Mouse (Mus musculus) regulatory T cell (primary cell): ENCODE results near the gene Prkce.

Source experiments
- in situ Hi-C: fragments of 300-600 bp; cut with MboI, MseI; formaldehyde crosslinking; loops from one replicate; pipeline ENCODE4 v1.15.1; 2025; ENCODE audit warnings: high pct_unique_total_duplicates

The Prkce gene

DNA sequence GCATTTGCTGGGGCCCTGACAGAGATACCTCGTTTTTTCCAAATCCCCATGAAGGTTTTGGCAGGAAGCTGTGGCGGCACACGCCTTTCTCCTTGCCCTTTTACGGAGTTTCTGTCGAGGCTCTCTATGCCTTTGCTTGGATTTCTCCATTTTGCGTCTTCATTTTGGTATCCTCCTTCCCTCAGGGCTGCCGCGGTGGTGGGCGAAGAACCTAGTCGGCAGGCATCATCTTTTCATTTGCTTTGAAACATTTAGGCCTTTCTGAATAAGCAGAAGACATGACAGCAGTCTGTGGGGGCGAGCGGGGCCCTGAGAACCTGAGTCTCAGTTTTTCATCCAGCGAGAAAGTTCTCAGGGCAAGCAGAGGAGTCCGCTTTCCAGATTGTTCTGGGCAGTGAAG is 47.2 kb downstream of the Prkce start:
- in situ Hi-C loops: no loop called here

DNA sequence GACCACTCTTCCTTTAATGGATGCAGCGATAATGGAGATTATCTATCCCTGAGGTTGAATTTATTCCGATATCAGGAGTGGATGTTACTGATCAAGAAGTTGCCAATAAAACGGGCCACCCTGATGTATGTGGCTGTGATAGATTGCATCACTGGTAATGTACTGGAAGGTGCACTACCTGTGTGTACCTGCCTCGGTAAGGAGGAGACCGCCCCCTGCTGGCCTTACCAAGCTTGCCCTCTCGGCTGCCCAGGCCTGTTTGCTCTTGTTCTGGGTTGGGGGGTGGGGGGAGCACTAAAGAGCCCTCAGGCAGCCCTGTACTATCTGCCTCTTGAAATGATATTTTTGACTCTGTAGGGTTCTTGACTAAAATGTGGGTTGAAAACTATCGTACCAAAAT is 48.2 kb downstream of the Prkce start:
- in situ Hi-C loops: no loop called here

DNA sequence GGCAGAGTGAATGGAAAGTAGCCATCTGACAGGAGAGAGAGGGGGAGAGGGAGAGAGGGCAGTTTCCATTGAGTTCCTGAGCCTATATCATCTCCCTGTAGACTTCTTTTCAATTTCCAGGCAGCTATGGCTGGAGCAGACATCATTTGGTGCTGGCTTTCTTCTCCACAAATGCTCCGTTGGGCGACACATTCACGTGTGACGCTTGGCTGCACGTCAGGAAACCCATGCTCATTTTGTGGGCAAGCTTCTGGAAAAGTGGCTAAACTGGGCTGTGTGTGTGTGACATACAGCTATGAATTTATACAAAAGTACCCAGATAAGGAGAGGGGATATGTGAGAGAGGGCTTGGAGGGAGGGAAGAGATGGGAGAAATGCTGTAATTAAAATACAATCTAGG is 49.9 kb downstream of the Prkce start:
- in situ Hi-C loops: no loop called here

DNA sequence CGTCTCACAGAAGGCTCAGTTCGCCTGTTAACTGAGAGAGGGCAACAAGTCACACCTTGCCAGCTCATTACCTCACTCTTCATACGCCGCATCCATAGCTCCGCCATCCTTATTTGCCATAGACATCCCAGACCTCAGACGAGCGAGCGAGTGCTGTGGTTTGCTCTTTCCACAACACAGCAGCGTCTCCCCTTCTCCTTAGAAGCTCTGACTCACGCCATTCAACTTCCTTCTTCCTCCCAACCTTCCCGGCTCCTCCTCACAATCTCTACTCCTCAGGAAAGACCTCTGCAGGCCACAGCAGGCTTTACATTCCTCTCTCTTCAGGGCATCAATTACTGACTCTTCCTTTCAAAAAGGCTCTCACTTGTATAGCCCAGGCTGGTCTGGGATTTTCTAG is 51.0 kb downstream of the Prkce start:
- in situ Hi-C loops: no loop called here

DNA sequence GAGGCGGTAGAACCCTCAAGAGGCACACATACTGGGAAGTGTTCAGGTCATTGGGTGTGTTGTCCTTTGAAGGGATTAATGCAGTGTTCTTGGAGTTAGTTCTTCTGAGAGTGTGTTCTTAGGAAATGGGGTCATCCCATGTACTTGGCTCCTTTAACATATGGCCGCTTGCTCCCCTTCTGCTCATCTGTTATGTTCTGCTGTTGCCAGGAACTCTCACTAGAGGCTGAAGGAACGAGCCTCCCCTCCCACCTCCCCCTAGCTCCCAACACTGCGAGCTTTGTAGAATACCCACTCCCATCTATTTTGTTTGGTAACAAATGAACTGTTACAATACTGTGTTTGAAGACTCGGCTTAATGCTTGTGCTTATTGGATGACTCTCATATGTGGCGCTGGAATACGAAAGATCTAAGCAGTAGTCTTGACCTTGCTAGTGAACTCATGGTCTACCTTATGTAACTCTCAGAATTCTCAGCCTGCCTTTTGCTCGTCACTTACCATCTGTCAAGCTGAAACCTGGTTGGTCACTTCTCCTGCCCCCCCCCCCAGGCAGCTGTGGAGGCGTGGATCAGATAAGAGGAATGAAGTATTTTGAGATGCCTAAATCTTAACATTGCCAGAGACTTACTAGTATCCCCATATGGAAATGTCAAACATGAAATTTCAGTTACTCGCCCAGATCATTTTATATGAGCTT is 58.1 kb downstream of the Prkce start:
- in situ Hi-C loops: loop anchor here (5.0 kb wide), 1 partner anchor 68 kb away; no protein-coding TSS in a partner anchor

DNA sequence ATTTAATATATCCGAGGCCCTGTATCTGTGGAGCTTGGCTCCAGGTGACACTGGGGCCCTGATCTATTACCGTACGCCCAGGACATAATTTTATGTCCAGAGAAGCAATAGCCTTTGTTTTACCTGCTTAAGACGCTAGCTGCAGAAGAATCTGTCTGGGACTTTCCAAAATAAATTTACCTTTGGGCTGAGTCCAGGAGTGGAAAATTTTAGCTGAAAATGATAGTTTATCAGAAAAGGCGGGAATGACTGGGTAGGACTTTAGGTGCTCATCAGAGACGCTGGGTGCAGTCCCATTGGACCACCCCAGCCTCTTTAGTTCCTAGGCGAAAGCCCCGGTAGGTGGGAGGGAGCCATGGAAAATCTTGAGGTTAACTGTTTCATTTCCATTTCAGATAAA is 58.6 kb downstream of the Prkce start:
- in situ Hi-C loops: loop anchor here (5.0 kb wide), 1 partner anchor 69 kb away; no protein-coding TSS in a partner anchor

DNA sequence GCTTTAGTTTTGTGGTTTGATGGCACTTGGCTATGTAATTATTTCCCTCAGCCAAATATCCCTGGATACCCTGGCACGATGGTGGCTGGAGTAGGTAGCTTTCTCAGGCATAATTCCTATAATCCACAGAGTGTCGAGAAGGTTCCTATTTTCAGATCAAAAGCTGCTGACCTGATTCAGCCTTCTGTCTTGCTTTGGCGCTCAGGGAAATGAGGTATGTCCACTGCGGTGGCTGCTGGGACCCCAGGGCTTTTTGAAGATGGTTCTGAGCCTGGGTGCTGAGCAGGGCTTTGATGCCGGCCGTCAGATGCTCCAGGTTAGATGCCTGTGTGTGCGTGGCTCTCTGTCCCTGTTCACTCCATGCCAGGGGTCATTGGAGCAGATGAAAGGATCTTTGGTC is 59.0 kb downstream of the Prkce start:
- in situ Hi-C loops: loop anchor here (5.0 kb wide), 1 partner anchor 69 kb away; no protein-coding TSS in a partner anchor

DNA sequence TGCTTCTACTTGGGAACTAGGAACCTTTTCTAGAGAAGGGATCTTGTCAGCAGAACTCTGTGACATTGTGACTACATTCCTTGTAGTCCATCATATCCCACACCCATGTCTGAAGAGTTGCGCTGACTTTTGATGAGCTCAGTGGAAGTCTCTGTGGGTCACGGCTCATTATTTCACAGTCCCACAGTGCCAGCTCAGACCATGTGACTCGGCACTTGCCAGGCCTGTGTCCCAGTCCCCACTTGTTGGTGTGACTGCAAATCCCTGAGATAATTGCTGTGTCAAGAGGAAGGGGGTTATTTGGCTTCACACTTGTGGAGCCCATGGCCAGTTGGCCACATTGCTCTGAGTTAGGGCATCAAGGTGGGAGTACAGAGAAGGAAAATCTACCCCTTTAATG is 59.8 kb downstream of the Prkce start:
- in situ Hi-C loops: loop anchor here (5.0 kb wide), 1 partner anchor 70 kb away; no protein-coding TSS in a partner anchor

DNA sequence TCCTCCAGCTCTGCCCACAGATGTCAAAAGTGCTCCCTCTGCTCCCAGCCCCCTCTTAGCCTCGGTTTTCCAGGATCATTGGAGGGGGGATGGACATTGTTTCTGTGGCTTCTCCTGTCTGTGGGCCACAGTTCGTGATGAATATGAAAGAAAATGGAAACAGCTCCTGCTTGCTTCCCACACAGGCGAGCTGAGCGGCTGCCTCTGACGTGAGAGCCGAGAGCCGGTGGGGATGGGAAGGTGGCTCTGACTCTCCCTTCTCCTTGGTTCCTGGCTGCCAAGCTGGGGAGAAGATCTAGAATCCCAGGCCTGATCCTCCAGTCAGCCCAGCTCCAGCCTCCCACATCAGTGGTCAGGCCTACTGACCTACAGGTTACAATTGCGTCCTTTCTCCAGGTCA is 61.3 kb downstream of the Prkce start:
- in situ Hi-C loops: loop anchor here (5.0 kb wide), 1 partner anchor 72 kb away; no protein-coding TSS in a partner anchor

DNA sequence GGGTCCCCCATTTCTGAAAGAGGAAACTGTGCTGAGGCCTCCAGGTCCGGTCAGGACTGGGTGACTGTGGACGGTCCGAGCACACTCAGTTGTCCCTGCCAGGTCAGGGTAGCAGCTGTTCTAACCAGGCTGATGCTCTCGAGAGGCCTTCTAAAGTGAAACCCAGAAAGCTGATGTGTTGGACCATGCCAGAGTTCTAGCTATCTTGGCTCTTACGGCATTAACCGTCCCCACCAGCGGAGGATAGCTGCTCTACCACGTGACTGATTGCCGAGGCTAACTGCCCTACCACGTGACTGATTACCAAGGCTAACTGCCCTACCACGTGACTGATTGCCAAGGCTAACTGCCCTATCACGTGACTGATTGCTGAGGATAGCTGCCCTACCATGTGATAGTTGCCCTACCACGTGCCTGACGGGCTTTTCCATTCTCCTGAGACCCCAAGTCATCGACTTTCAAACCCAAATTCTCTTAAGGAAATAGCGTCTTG is 62.6 kb downstream of the Prkce start:
- in situ Hi-C loops: no loop called here

DNA sequence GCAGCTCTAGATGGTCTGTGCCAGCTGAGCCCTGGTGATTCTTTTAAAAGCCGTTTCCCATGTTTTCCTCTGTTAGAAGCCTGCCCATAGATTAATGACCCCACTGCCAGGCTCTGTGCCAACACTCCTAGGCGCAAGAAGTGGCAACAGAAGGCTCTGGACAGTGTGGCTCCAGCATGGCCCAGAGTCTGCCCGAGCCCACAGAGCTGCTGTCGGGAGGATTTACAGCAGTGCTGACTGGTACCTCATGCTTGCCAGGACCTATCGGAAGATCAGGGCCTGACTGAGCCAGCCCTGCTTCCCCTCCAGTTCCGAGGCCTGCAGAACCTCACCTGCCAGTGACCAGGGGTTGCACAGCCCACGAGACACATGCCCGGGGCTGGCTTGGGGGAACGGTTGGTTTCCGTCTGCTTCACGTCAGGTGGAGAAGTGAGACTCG is 64.2 kb downstream of the Prkce start:
- in situ Hi-C loops: no loop called here

DNA sequence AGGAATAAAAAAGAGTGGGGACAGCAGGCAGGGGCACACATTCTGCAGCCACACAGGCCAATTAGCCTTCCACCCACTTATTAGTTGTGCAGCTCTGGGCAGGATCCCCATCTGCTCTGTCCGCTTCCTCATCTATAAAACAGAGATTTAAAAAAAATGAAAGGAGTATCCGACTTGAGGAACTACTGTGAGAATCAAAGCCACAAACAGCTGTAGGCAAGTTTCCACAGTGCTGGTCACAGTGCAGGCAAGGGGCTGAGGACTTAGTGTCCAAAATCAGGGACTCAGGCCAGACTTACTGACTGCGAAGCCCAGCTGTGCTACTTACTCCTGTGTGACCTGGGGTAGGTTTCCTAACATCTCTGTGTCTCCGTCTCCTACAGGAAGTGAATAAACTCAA is 64.7 kb downstream of the Prkce start:
- in situ Hi-C loops: no loop called here

DNA sequence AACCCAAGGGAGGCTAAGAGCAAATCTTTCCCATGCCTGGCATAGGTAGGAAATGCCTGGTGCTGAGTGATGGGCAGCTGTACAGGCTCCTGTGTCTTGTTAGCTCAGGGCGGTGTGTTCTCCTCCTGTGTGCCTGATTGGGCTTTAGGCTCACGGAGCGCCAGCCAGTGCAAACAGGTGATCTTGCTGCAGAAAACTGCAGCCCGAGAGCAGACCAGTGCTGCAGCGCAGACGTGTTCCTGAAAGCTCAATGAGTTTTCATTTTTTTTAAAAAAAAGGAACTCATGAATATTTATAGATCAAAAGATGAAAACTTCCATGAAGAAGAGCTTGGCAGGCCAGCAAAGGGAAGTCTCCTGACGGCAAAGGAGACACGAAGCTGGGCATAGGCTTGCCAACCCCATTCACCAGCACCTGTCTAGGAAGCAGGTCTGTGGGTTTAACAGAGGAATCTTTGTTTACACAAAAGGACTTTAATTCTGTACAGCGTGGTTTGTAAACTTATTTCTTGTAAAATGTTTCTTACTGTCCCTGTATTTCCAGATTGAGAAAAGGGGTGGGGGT is 67.1 kb downstream of the Prkce start:
- in situ Hi-C loops: no loop called here

DNA sequence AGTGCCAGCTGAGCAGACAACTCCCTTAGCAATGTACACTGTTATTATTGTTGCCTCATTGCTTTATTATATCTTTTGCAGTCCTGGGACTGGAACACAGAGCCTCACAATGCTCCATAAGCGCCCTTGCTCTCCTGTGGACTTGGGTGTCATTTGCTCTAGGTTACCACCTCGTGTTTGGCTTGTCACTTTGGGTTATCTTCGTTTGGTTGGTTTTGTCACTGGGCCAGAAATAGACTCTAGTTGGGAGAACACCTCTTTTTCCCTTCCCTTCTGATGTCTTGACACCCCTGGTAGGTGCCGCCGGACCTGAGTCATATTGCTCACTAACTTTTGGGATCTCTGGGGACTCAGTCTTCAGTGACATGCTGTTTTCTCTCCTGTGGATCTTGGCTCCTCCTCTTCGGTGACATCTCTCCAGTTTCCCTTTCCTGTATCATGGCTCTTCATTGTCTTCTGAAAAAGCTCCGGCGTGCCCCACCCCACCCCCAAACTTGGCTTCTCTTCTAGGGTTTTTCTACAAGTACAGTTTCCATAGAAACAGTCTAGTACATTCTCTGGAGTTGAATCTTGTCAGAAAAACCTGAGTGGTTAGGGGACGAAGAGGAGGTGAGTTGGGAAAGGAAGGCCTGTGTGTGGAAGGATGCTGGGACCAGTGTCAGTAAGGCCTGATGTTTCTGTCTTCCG is 68.6 kb downstream of the Prkce start:
- in situ Hi-C loops: no loop called here

DNA sequence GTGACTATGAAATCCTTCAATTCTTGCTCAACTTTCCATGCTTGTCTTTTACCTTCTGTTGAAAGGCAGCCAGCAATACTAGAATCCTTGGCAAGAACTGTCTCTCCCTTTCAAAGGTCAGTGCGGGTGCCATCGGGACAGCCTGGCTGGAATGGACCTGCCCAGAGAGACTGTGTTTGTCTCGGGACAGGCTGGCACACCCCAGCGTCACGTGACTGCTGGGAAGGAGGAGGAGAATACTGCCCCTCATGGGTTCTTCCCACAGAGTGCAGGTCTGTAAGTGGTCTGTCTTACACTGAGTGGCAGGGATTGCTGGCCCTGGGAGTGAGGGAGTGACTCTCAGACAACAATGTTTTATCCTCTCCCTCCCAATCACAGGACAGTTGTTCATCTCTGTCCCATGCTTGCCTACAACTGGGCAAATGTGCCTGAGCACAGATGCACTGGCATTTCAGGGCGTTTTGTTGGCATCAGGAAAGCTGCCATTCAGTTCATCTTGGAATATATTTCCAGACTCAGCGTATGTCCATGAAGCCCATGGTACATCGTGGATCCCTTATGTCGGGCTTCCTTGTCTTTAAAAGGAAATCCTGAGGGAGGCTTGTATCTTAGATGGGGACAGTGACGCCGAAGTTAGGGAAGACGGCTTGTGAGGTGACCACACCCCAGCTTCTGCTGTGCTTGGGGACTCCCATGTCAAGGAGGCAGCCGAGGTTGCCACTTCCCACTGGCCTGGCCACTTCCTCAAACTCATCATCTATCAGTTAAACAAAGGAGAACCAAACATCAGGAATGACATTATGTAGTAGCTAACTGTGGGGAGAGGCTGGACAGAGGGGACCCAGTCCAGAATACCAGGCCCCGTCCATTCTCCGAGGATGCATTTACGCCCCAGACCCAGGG is 69.5 kb downstream of the Prkce start:
- in situ Hi-C loops: no loop called here

DNA sequence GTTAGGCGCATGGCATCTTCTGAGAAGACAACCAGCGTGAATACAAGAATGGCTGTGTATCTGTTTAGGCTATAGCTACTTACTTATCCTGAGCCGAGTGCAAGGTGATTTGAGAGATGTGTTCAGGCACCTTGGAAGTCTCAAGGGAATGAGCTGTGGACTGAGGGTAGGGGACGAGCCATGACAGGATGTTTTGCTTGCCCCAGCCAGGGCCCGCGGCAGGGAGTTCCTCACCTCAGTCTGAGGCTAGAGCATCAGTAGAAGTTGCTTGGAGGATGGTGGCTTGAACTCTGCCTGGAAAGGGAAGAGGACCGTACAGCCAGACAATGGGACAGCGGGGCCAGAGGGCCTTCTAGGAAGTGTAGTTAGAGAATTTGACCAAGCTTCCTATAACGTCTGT is 74.7 kb downstream of the Prkce start:
- in situ Hi-C loops: no loop called here

DNA sequence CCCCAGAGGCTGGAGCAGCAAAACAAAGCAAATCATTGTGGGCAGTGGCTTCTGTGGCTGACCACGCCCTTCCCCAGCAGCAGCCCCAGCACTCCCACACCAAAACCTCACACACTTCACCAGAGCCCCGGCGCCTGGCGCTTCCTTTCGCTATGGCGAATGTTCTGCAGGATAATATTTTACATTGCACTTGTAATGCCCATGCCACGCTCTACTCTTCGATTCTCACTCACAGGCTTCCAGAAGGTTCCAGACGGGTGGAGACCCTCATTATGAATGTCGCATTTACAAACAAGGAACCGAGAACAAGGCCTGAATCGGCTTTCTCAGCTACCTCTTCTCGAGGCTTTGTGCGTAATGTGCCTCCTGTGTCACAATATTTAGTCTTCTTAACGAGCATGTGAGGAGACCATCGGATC is 75.5 kb downstream of the Prkce start:
- in situ Hi-C loops: no loop called here

DNA sequence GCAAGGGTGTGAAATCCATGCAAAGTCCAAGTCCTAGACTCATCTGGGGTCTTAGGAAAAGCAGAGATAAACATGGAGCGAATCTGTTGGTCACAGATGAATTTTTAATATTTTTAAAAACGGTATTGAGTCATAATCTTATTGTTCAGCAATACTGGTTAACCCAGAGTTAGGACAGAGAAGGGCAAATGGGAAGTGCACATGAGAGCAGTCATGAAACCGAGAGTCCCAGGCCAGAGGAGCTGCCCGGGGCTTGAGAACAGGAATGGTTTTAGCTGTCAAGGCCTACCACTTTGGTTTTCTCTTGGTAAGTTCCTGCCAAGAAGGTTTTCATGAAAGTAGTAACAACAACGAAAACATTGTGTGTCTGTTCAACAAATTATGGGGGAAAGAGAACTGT is 76.8 kb downstream of the Prkce start:
- in situ Hi-C loops: no loop called here

DNA sequence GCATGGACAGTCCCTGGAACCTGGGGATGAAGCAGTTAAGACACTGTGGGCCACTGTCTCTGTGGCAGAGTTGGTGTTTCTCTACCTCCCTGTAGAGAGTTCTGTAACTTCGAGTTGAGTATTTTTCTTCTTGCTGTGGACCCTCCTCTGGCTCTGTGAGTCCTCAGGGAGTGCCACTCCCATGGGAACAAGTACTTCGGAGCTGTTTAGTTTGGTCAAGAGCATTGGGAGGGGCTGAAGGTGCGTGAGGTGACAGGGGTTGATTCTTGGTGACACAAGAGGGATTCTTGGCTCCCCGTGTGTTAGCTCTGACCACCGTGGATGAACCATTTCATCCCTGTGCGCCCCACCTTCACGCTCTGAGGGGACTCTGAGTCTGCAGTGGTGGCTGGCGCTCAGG is 81.2 kb downstream of the Prkce start:
- in situ Hi-C loops: no loop called here

DNA sequence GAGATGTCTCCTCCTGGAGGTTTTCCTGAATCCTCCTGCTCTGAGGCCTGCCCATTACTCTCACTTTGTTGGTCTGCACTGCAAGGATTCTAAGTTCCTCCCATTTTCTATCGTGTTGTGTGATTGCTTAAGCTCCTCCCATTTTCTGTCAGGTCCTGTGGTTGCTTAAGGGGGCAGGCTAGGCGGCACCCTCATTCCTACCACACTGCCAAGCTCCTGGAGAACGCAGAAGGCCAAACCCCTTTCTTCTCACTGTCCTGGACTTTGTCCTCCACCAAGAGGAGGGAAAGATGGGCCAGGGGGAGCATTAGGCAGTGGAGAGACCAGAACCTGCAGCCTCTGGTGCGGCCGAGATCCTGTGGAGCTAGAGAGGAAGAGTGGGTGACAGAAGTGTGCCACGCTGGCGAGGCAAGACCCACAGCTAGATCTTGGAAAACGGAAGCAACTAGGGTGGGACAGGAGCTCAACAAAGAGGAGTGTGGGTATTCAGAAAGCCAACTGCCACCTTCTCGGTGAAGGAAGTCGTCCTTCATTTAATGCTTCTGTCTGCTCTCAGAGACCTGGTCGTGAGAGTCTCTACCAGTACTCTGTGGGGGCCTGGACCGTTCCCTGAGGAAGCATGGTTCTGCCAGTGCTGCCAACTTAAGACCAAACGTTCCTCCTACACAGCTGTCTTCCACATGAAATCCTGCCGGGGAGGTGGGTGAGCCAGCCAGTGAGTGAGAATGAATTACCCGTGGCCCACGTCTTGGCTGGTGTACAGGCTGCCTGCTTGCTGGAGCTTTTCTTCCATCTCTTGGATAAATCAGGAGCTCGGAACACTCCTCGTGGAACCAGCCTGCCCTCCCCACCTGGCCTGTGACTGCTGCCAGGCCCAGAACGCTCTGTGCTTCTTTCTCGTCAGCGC is 82.2 kb downstream of the Prkce start:
- in situ Hi-C loops: no loop called here
